Mouse (Mus musculus) macrophage (primary cell): ENCODE data around the gene Prmt2. TPM values are rescaled to one million over a fixed set of nuclear protein-coding genes. Genes with fewer than 3 reads are reported as not detected.

Experiments
- H3K27ac ChIP-seq: fragments of 350-480 bp; formaldehyde crosslinking; 2 replicates; pipeline ENCODE4 v1.9.0; 2021
- H3K36me3 ChIP-seq: fragments of 350-480 bp; formaldehyde crosslinking; 2 replicates; pipeline ENCODE4 v1.9.0; 2021; ENCODE audit errors: inconsistent target
- H3K4me3 ChIP-seq: fragments of 350-480 bp; formaldehyde crosslinking; 2 replicates; pipeline ENCODE4 v1.9.0; 2021; ENCODE audit errors: inconsistent target
- H3K79me2 ChIP-seq: fragments of 350-480 bp; formaldehyde crosslinking; 2 replicates; pipeline ENCODE4 v1.9.0; 2021; ENCODE audit errors: inconsistent target
- WGBS: methylation state at CpG from one replicate; pipeline ENCODE4 v1.1.7; 2026; ENCODE audit warnings: inconsistent platforms; ENCODE audit not compliant: missing documents; 5-methylcytosine and 5-hydroxymethylcytosine counted together
- polyA plus RNA-seq: library from polyadenylated mRNA; stranded (reverse); fragments of 250-400 nt; gene quantifications from 3 replicates; pipeline ENCODE4 v1.2.4, GENCODE M21; 2018; ENCODE audit warnings: inconsistent platforms

The Prmt2 gene
- polyA plus RNA-seq, 1 experiment from 2014 or later: 18.3 TPM

DNA sequence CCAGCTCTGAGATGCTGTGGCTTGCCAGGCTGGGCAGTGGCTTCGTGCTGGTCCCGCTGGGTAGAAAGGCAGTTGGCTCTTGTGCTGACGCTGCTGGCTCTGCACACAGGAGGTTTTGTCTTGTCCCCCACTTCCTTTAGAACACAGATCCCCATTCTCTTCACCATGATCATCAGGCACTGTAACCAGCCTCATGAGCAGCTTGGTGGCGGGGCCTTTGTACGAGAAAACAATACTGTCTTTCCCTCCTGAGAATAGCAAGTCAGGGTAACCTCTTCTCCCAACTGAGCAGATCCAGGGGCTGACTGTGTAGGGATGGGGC, 10.9 kb upstream of the Prmt2 start:
- Histone ChIP-seq H3K27ac (no peak overlapping the region), H3K79me2 (no peaks in the 10 kb centered on the region), H3K36me3 (no peaks in the 10 kb centered on the region), H3K4me3 (no peak overlapping the region)
- 95% methylated on average over 5 of the region's 5 CpGs for WGBS

DNA sequence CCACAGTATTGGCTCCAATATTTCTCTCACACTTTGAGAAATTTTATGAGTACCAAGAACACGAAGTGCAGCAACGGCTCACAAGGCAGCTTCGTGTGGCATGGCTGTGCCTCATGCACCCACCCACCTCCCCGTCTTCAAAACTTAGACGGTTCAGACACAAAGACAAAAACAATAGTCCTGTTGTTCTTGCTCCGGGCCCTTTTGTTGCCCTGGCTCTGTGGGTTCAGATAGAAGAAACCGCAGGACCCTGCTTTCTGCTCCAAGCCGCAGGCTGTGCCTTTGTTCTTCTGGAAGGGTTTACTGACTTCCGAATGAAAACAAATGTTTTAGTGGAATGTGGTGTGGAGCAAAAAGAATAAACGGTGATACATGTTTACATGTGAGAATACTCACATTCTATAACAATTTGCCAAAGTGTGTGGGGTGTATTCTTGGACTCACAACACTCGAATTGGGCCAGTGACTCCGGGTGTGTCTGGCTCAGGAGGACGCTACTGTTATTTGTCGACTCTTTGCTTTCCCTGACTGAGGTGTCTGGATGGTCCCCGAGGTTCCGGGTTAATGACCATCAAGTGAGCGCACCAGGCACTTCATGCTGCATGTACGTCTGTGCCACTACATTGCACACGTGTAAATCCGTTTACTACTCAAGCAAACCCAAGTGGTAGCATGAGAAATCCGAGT, 10.4 kb upstream of the Prmt2 start:
- no peak overlapping the region for H3K27ac ChIP-seq
- H3K36me3 ChIP-seq: no peaks in the 10 kb centered on the region
- WGBS: 80% methylated on average over 21 of the region's 21 CpGs
- H3K79me2 ChIP-seq: no peaks in the 10 kb centered on the region
- no peak overlapping the region for H3K4me3 ChIP-seq

DNA sequence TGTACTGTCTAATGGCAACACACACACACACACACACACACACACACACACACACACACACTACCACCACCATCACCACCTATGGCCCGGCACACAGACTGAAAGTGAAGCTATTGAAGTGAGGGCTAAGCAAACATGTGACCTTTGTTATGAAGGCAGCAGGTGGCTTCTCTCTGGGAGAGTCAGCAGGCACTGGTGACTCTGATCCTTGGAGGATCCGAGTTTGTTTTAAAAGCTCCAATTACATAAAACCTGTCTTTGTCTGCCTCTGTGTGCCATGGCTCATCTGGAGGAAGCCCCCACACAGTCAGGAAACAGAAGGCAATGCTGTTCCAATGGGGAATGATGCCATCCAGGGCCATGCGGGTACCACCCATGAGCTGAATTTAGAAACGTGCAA, 8.9 kb upstream of the Prmt2 start:
- H3K4me3 ChIP-seq: no peak overlapping the region
- H3K79me2 ChIP-seq: no peaks in the 10 kb centered on the region
- H3K27ac ChIP-seq: no peak overlapping the region
- no peaks in the 10 kb centered on the region for H3K36me3 ChIP-seq
- WGBS: 86% methylated on average over 4 of the region's 4 CpGs

- 91% methylated on average over 2 of the region's 2 CpGs for WGBS
- H3K79me2 ChIP-seq: no peaks in the 10 kb centered on the region
- no peak overlapping the region for H3K4me3 ChIP-seq
- H3K36me3 ChIP-seq: no peaks in the 10 kb centered on the region
- H3K27ac ChIP-seq: no peak overlapping the region
Observed at GRCm38 (mm10) chr10:76245106-76245505, 7.4 kb upstream of the Prmt2 start.

DNA sequence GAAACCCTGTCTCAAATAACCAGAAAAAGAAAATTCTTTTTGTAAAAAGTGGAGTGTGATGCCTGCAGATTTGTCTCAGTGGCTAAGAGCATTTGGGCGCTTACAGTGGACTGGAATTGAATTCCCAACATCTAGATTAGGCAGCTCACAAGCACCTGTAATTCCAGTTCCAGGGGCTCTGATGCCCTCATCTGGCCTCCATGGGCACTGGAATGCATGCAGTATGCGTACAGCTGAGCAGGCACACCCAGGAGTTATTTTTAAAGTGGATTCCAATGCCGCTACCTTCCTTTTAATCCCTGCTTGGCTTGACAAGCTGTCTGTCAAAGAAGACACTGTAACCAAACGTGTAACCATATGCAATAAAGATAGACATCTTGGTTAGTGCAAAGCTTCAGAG, 1.7 kb upstream of the Prmt2 start:
- WGBS: 91% methylated on average over 4 of the region's 4 CpGs
- Histone ChIP-seq H3K36me3 (no peaks in the 10 kb centered on the region), H3K27ac (no peak overlapping the region), H3K4me3 (no peak overlapping the region), H3K79me2 (peaks cover 30% of the 10 kb centered on the region)

- Histone ChIP-seq H3K27ac (no peak overlapping the region), H3K4me3 (no peak overlapping the region), H3K79me2 (peaks cover 7% of the 10 kb centered on the region; the same call in 1 of the 2 replicates), H3K36me3 (peaks cover 5% of the 10 kb centered on the region; the same call in 1 of the 2 replicates)
- 88% methylated on average over 1 of the region's 1 CpGs for WGBS
Observed at GRCm38 (mm10) chr10:76229627-76230026, 8.0 kb downstream of the Prmt2 start.

- no peak overlapping the region for H3K4me3 ChIP-seq
- no peaks in the 10 kb centered on the region for H3K79me2 ChIP-seq
- 78% methylated on average over 11 of the region's 11 CpGs for WGBS
- H3K27ac ChIP-seq: no peak overlapping the region
- peaks cover 35% of the 10 kb centered on the region; the same call in 1 of the 2 replicates for H3K36me3 ChIP-seq
Observed at GRCm38 (mm10) chr10:76225944-76226343, 11.7 kb downstream of the Prmt2 start.

GRCm38 (mm10) chr10:76218240-76218639, 19.4 kb downstream of the Prmt2 start:
- peaks cover 73% of the 10 kb centered on the region for H3K36me3 ChIP-seq
- WGBS: 92% methylated on average over 9 of the region's 9 CpGs
- no peak overlapping the region for H3K27ac ChIP-seq
- no peaks in the 10 kb centered on the region for H3K79me2 ChIP-seq
- no peak overlapping the region for H3K4me3 ChIP-seq

DNA sequence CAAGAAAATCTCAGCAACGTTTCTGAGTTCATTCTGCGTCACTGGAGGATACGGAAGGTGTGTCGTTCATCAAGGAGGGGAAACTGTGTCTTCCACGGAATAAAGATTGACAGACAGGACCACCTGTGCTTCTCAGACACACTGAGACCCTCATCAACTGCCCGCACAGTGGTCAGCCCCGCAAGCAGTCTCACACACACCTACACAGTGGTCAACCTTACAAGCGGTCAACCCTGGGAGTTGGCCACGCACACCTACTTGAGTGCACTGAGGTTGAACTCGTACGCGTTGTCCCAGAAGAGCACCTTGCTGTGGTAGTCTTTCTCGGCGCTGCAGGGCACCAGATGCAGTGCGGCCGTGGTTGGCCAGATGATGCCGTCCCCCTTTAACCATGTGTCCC, 20.6 kb downstream of the Prmt2 start:
- Histone ChIP-seq H3K79me2 (no peaks in the 10 kb centered on the region), H3K4me3 (no peak overlapping the region), H3K27ac (no peak overlapping the region), H3K36me3 (peaks cover 66% of the 10 kb centered on the region)
- WGBS: 97% methylated on average over 16 of the region's 17 CpGs

DNA sequence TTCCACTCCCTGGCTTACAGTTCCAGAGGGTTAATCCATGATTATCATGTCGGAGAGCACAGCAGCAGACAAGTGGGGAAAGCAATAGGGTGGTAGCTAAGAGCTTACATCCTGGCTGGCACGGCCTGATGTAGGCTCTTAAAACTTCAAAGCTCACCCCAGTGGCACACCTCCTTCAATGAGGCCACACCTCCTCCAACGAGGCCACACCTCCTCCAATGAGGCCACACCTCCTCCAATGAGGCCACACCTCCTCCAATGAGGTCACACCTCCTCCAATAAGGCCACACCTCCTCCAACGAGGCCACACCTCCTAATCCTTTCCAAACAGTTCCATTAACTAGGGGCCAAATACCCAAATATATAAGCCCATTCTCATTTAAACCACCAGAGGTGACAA, 23.5 kb downstream of the Prmt2 start:
- WGBS: 83% methylated on average over 4 of the region's 4 CpGs
- Histone ChIP-seq H3K36me3 (peaks cover 49% of the 10 kb centered on the region), H3K4me3 (no peak overlapping the region), H3K27ac (no peak overlapping the region), H3K79me2 (no peaks in the 10 kb centered on the region)

DNA sequence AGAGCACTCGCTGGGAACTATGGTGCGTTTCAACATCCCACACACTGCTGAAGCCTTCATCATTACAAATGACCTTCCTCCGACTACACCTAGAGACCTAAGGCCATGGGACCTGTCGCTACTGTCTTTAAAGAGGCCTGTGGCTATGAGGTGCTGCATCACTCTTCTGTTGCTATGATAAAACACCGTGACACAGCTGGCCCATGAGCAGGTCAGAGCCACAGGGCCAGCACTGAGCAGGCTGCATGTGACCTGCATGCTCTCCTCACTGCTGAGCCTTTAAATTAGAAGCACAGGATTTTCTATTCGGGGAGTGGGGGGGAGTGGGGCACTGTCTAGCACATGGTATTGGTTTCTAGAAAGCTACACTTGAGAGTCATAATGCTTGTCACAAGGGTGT, 25.5 kb downstream of the Prmt2 start:
- 97% methylated on average over 6 of the region's 6 CpGs for WGBS
- Histone ChIP-seq H3K27ac (no peak overlapping the region), H3K36me3 (peaks cover 59% of the 10 kb centered on the region), H3K4me3 (no peak overlapping the region), H3K79me2 (no peaks in the 10 kb centered on the region)

- no peak overlapping the region for H3K27ac ChIP-seq
- H3K79me2 ChIP-seq: no peaks in the 10 kb centered on the region
- no peak overlapping the region for H3K4me3 ChIP-seq
- WGBS: 95% methylated on average over 7 of the region's 7 CpGs
- peaks cover 52% of the 10 kb centered on the region for H3K36me3 ChIP-seq
Observed at GRCm38 (mm10) chr10:76210806-76211205, 26.9 kb downstream of the Prmt2 start.

DNA sequence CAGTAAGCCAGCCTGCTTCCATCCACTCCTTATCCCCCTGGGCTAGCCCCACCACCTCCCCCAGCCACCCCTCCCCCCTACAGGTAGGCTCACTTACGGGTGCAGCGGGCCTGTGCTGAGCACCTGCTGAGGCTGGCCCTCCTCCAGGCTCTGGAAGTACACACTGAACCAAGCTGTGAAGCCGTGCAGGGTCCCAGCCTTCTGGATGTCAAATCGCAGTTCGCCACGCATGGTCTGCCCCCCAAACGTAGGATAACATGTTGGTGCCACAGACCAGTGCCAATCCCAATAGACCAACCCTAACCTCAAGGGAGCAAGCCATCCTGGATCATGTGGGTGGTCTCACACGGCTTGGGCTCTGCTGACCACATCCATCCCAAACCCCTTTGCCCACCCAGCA, 28.4 kb downstream of the Prmt2 start:
- peaks cover 37% of the 10 kb centered on the region for H3K36me3 ChIP-seq
- H3K79me2 ChIP-seq: no peaks in the 10 kb centered on the region
- 90% methylated on average over 8 of the region's 8 CpGs for WGBS
- H3K4me3 ChIP-seq: no peak overlapping the region
- H3K27ac ChIP-seq: no peak overlapping the region

- H3K4me3 ChIP-seq: no peak overlapping the region
- H3K27ac ChIP-seq: no peak overlapping the region
- H3K79me2 ChIP-seq: no peaks in the 10 kb centered on the region
- 96% methylated on average over 13 of the region's 13 CpGs for WGBS
- peaks cover 26% of the 10 kb centered on the region; the same call in 1 of the 2 replicates for H3K36me3 ChIP-seq
Observed at GRCm38 (mm10) chr10:76207262-76207796, 30.3 kb downstream of the Prmt2 start.

DNA sequence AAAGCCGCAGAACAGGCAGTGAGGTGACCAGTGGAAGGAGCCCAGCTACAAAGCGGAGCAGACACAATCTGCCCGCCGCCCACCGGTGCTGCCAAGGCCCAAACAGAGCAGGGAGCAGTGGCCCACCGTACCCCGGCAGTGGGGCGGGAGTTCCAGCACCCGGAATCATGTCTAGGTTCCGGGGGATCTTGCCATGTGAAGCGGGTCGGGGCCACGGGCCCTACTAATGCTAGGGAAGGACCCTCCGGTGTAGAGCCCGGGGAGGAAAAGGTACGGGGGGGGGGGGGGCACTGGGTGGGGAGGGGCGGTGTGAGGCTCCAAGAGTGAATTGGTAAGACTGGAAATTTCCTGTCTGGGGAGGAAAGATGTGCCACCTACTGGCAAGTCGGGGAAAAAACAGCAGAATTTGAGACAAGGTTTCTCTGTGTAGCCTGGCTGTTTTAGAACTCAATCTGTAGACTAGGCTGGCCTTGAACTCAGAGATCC, 33.8 kb downstream of the Prmt2 start:
- 20% methylated on average over 18 of the region's 18 CpGs for WGBS
- Histone ChIP-seq H3K79me2 (no peaks in the 10 kb centered on the region), H3K4me3 (no peak overlapping the region; the same call in 1 of the 2 replicates), H3K36me3 (peaks cover 19% of the 10 kb centered on the region; the same call in 1 of the 2 replicates), H3K27ac (no peak overlapping the region)
